In genomic region chr16:31405040-31405439, GRCm38 (mm10) we compare ENCODE assay signal across 16 mouse cellular contexts. TPM values are rescaled to one million over a fixed set of nuclear protein-coding genes. Genes with fewer than 3 reads are reported as not detected.
A peak's percentile ranks its signal among the peaks of the same experiment; 100 is the strongest.
DNase-seq lines count a peak whose midpoint lies in the region; ATAC-seq and TF ChIP-seq lines count a peak whose summit lies in the region.
"Had no signal": no experiment of that assay in that cellular context is flagged by ENCODE, and none has a peak within 500 bp of the region (broad histone marks: within the 10 kb centered on the region; RNA-seq: fewer than 3 reads in every experiment).

No protein-coding gene starts in this region.

- in situ Hi-C loops in Patski (cut with MboI; ENCODE audit: low pct_unique_long_range_greater_than_20kb) = loop anchor here (10.0 kb wide), 1 partner anchor 1520 kb away; no protein-coding TSS in a partner anchor

- no peak overlapping the region for H3K4me2 ChIP-seq in neural tube, embryonic 15.5 days
- H3K4me2 ChIP-seq: embryonic facial prominence, embryonic 13.5 days had no signal

- peak; percentile 1 for DNase-seq in kidney, adult 11 months
- DNase-seq in kidney, postnatal 14 days = no peak
- DNase-seq in neural tube, embryonic 10.5 days (ENCODE audit: extremely low spot score, low spot score) = peak; percentile 9
- DNase-seq in Patski (ENCODE audit: low read depth, low spot score) = no peak
- peak; percentile 23 for DNase-seq in splenic B cell, adult 2 months (ENCODE audit: low read depth, low spot score)
- DNase-seq in c-Kit-positive CD71-positive TER-119-positive erythroid progenitor cells, embryonic 14.5 days (ENCODE audit: low spot score) = no peak
- DNase-seq: adrenal gland, postnatal 10 days; cerebellum, adult 8-10 months; gastrocnemius, postnatal 14 days; lung, adult 18-20 months; midbrain, embryonic 14.5 days had no signal

- no peak overlapping the region for H3K4me3 ChIP-seq in neural tube, embryonic 15.5 days (replicated peaks)
- H3K4me3 ChIP-seq: embryonic facial prominence, embryonic 13.5 days had no signal

- no peak for ATAC-seq in neural tube, embryonic 15.5 days (ENCODE audit: low FRiP score)
- ATAC-seq in Patski = no peak
- no peak for ATAC-seq in cerebellum, adult (ENCODE audit: insufficient number of reproducible peaks, low FRiP score, low TSS enrichment)
- ATAC-seq: forebrain, embryonic 14.5 days; hindbrain, embryonic 16.5 days had no signal

- H3K27ac ChIP-seq in neural tube, embryonic 15.5 days (replicated peaks) = no peak overlapping the region
- H3K27ac ChIP-seq: embryonic facial prominence, embryonic 13.5 days had no signal

- POLR2A ChIA-PET in Patski (lab: Charles Lee) = no interaction called here

- H3K9me3 ChIP-seq in neural tube, embryonic 15.5 days (replicated peaks) = no peaks in the 10 kb centered on the region
- H3K9me3 ChIP-seq: embryonic facial prominence, embryonic 13.5 days had no signal

- no peaks in the 10 kb centered on the region for H3K4me1 ChIP-seq in neural tube, embryonic 15.5 days

- H3K36me3 ChIP-seq in neural tube, embryonic 15.5 days = no peaks in the 10 kb centered on the region
- no peaks in the 10 kb centered on the region for H3K36me3 ChIP-seq in splenic B cell, adult 2 months (ENCODE audit: control insufficient read depth, insufficient read depth, low read length, poor library complexity, severe bottlenecking)
- H3K36me3 ChIP-seq: embryonic facial prominence, embryonic 13.5 days had no signal

- H3K9ac ChIP-seq in neural tube, embryonic 15.5 days (replicated peaks) = no peak overlapping the region
- H3K9ac ChIP-seq: embryonic facial prominence, embryonic 13.5 days had no signal

- CTCF ChIA-PET in Patski (lab: Charles Lee) = interaction anchor here (1.0 to 2.2 kb wide), 3 partner anchors 19 to 324 kb away, joined by 3 to 6 read pairs (median 5); partner anchors contain the start of gene Xxylt1

- no peaks in the 10 kb centered on the region for H3K27me3 ChIP-seq in neural tube, embryonic 15.5 days (replicated peaks)
- H3K27me3 ChIP-seq in Patski = no peaks in the 10 kb centered on the region
- H3K27me3 ChIP-seq in splenic B cell, adult 2 months (ENCODE audit: control insufficient read depth, insufficient read depth, low read length, poor library complexity, severe bottlenecking) = no peaks in the 10 kb centered on the region
- H3K27me3 ChIP-seq: embryonic facial prominence, embryonic 13.5 days had no signal

- peak; percentile 69 for TF ChIP-seq CTCF in Patski (IDR thresholded peaks at IDR 0.05)

- 69% methylated on average over 1 of the region's 1 CpGs for WGBS in neural tube, embryonic 15.5 days

RNA-seq across cellular contexts. Expression of gene Bdh1, which starts 17.0 kb away (rescaled TPM):
- 123 and 143 TPM in 2 replicates for polyA plus RNA-seq in neural tube, embryonic 15.5 days (2015; fragmentation: Nextera tagmentation; extraction: Ambion mirVana)
- polyA plus RNA-seq in Patski (2021) = 26.7 TPM

Comparison
In these comparisons a context has a peak if more than half of its experiments do, and no peak if none do; other contexts are left out.
1. DNase-seq: peak in kidney, adult 11 months (single experiment), neural tube, embryonic 10.5 days (single experiment) and splenic B cell, adult 2 months (single experiment); none in kidney, postnatal 14 days (single experiment), Patski (single experiment) and c-Kit-positive CD71-positive TER-119-positive erythroid progenitor cells, embryonic 14.5 days (single experiment).